Mouse (Mus musculus) spleen, postnatal 36 days (tissue): ENCODE measurements around the gene Sys1.

Source experiments
- DNase-seq, 2 experiments: peaks; one replicate each; pipeline ENCODE4 v3.0.0; 2022; ENCODE audit warnings: low spot score in 2 of 2, mixed read lengths in 1 of 2

The Sys1 gene

GRCm38 (mm10) chr2:164453047-164453757 is 3.6 kb upstream of the Sys1 start:
- no peak for DNase-seq

DNA sequence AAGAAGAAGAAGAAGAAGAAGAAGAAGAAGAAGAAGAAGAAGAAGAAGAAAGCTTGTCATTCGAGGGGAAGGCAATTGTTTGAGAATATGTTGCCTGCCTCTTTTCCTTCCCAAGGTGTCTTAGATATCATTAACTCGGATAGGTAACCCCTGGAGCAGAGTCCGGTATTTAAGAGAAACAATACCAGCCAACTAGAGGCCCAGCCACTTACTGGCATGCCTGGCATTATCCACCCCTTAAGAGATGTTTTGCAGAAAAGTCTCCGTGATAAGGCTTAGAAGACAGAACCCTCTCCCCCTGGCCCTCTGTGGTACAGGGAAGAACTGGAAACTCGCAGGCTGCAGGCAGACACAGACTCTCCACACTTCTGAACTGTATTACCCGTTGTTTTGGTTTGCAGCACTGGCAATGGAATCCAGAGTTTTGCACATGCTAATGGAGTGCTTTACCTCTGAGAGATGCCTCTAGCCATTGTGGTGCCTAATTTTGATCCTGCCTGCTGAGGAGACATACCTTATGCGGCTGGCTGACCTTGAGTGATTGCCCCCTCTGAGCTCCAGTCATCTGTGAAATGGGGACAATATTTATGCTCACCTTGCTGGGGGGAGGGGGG is 2.8 kb upstream of the Sys1 start:
- DNase-seq: no peak

- peak; percentile 23 to 27 for DNase-seq
Measured at GRCm38 (mm10) chr2:164454846-164455245, 1.9 kb upstream of the Sys1 start.

- no peak for DNase-seq
Measured at GRCm38 (mm10) chr2:164455421-164456190, 1.2 kb upstream of the Sys1 start.

GRCm38 (mm10) chr2:164456413-164456812 is 351 bp upstream of the Sys1 start:
- DNase-seq: no peak

DNA sequence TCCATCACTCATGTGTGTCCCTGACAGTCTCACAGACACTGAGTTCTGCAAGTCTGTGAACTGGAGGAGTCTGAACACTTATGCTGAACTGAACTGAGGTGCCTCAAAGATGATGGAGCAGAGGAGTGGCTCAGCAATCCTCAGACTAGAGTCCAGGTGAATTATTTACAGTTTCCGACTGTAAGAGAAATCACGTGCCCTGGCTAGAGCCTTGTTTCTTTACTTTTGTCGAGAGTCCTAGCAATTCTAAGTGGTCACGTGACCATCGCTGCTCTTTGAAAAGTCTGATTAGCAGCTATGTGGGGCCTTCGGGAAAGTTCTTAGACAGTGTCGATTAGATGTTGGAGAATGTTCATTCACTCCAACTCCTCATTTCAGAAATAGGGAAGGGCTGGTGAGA is 1.2 kb downstream of the Sys1 start:
- no peak for DNase-seq

DNA sequence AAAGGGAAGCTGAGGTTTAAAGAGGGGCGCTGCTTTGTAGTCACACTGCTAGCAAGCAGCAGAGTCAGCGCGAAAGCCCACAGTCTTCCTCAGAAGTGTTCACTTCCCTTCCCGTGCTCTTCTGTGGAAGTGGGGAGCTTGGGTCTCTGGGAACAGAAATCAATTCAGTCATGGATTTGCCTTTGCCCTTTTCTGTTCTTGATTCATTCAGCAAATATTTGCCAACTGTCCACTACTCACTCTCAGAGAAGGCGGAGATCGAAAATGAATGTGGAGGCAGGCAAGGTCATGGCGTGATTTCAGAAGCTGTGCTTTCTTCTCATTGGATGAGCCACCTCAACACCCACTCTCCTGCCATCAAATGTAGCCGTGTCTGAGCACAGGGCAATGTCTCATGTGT is 1.8 kb downstream of the Sys1 start:
- DNase-seq: peak; percentile 21 to 37

GRCm38 (mm10) chr2:164460745-164461551 is 4.2 kb downstream of the Sys1 start, which contains the start of gene Gm20458:
Gene Gm20458 (plus strand): TSS chr2:164460967.
- DNase-seq: peak; percentile 97

GRCm38 (mm10) chr2:164465161-164465560 is 8.4 kb downstream of the Sys1 start:
- DNase-seq: no peak

DNA sequence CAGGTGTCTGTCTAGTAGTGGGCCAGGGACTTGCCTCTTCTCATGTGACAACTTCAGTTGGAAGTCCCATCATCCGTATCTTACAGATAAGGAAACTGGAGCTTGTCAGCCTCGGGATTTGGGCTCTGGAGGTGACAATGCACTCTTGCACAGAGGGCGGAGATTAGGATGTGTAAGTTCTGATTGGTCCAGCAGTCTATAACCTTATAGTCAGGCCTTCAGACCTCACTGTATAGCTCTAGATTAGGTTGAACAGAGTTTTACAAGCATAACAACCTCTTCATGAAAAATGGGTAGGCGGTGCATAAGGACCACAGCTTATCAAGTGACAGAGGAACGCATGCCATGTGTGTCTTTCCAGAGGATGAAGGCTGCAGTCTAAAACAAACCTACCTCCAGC is 10.0 kb downstream of the Sys1 start:
- DNase-seq: no peak

DNA sequence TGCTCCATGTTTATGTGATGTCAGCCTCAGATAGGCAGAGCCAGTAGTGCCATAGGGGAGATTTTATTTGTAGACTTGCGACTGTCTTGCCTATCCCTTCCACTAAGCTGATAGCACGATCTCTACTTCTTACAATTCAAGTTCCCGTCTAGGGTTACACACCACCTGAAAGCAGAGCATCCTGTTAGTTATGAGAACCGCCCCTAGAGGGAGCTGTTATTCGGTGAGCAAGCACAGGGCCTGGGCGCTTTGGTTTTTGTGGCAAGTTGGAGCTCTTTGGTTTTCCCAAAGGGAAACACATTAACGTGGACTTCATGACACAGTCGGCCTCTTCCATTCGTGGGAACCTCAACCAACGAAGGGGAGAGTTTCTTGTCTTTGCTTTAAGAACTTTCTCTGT is 13.5 kb downstream of the Sys1 start:
- peak; percentile 41 to 57 for DNase-seq

GRCm38 (mm10) chr2:164473624-164474023 is 16.9 kb downstream of the Sys1 start, which contains the start of gene Trp53tg5:
Gene Trp53tg5 (minus strand): TSS chr2:164473724.
- no peak for DNase-seq

GRCm38 (mm10) chr2:164485681-164486257 is 29.0 kb downstream of the Sys1 start, which contains the start of gene Dbndd2:
Gene Dbndd2 (plus strand): TSS chr2:164486106.
- no peak for DNase-seq

DNA sequence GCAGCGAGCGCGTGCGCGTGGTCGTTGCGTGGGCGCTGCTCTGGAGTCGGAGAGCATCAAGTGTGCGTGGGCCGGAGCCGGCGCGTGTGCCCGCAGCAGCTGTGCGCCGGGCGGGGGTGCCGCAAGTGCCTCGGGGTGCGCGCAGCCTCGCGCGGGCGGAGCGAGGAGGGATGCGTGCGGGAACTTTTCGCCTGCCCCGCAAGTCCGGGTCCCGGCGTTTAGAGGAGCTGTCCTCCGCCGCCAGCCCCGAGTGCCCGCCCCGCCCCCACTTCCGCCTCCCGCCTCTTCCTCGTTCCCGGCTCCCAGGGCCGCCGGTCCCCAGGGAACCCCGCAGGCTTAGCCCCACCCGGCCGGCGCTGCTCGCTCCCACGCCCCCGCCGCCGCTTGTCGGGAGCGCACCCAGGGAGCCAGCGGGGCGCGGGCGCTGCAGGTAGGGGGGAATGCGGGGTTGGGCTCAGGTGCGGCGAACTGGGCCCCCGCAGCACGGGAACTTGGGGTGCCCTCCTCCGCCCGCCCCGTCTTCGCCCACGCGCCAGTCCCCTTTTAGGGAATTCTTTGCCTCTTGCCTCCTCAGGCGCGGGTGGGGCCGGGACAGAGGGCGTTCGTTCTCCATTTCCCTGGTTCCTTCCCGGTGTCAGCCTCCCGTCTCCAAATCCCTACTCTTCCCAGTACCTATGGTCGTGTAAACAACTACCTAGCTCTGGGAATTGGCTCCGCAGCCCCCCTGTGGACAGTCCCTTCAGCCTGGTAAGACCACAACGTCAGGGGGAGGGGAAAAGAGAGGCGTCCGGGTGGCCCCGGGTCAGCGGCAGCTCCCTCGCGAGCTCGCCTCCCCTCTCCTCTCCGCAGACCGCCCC is 29.7 kb downstream of the Sys1 start:
- peak; percentile 22 to 26 for DNase-seq

- no peak for DNase-seq
Measured at GRCm38 (mm10) chr2:164487115-164487527, 30.4 kb downstream of the Sys1 start.

GRCm38 (mm10) chr2:164487812-164488211 is 31.0 kb downstream of the Sys1 start:
- no peak for DNase-seq

DNA sequence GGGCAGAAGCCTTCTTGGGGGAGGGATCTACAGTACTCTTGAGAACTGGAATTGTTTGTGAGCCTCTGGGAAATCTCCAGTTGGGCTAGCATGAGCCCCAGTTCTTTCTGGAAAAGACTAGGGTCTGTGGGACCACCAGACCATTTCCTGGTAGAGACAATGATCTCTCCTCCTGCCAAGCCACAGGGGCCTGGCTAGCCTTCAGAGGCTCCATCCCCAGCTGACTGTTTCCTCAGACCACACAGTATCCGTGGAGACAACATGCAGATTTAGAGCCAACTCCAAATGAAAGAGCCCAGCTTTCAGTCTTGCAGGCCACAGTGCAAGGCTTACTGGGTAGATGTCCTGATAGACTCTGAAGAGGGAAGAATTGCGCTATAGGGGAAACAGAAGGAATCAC is 37.4 kb downstream of the Sys1 start:
- no peak for DNase-seq

DNA sequence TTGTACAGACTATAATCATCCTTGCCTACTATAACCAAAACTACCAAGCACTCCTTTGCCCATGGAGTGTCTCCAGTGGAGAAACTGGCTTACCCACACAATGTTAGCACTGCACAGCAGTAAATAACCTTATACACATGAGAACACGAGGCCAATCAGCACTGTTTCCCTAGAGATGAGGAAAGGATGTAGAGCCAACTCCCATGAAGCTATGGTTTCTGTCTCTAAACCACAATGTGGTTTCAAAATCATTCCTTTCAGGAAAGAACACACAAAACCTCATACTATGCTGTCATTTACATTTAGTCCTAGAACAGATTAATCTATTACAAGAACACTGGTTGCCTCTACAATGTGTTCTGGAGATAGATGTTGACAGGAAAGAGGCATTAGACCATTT is 39.6 kb downstream of the Sys1 start:
- DNase-seq: no peak

GRCm38 (mm10) chr2:164496847-164497690 is 40.3 kb downstream of the Sys1 start, which contains the start of gene Pigt:
Gene Pigt (plus strand): TSS chr2:164497520.
- peak; percentile 87 for DNase-seq
